Mouse (Mus musculus) ES-E14 (cell line): ENCODE data around the gene Wdr70.

Experiments
- CHD2 ChIP-seq: IDR thresholded peaks from 2 replicates; pipeline ENCODE4 v1.6.1; 2014; ENCODE audit warnings: mild to moderate bottlenecking, low read depth, low read length, inconsistent platforms
- HCFC1 ChIP-seq: IDR thresholded peaks from 2 replicates; pipeline ENCODE4 v1.6.1; 2012; ENCODE audit warnings: low read length, inconsistent platforms, borderline replicate concordance; ENCODE audit not compliant: insufficient read depth

GRCm38 (mm10) chr15:7877560-7878467, 221.2 kb downstream of the Wdr70 start:
- TF ChIP-seq HCFC1 = no peak
- no peak for TF ChIP-seq CHD2
